Mouse (Mus musculus) heart, adult 18-20 months (tissue): ENCODE results near the gene Acot2. TPM values are rescaled to one million over a fixed set of nuclear protein-coding genes. Genes with fewer than 3 reads are reported as not detected.

Experiments used
- DNase-seq, 2 experiments: peaks; one replicate each; pipeline ENCODE4 v3.0.0; 2021 to 2022; ENCODE audit warnings: mixed read lengths in 1 of 2
- total RNA-seq, 2 experiments: library from RNA; stranded (reverse); gene quantifications; 2 replicates each; pipeline ENCODE4 v1.2.3; 2021

The Acot2 gene
- total RNA-seq, 2 experiments from 2014 or later: 120 to 125 TPM

DNA sequence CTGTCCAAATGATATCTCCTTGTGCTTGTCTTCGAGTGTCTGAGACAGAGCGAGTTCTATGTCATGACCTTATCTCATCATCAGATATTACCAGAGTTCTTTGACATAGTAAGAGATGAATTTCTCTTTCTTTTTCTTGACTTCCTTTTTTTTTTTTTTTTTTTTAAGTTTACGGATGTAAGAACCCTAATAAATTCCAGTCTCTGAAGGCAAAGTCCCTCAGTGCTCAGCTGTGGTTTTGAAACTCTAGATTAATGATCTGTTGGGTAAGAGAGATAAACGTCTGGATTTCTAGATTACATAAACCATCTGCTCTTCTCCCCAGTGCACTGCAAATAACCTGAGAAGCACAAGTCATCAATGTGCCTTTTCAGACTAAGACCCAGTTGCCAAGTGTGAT lies 46.4 kb downstream of the Acot2 start:
- DNase-seq: no peak

DNA sequence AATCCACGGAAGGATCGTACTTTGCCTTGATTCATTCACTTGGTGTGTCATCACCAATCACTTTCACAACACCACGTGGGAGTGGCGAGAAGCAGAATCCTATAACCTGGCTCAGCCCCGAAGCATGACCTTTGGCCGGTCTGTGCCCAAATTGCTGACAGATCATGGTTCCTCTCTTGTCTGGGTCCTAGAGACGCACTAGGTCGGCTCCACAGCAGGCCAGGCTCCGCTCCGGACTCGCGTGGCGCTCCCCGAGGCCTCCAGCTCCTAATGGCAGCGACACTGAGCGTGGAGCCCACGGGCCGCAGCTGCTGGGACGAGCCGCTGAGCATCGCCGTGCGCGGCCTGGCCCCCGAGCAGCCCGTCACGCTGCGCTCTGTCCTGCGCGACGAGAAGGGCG lies 50.6 kb downstream of the Acot2 start, which contains the start of gene Acot4:
TSS of gene Acot4 (plus strand) at position 139 of the 400 bp plus-strand sequence.
- peak in 1 of 2 experiments; percentile 22 for DNase-seq

- peak; percentile 13 to 36 for DNase-seq
Observed at GRCm38 (mm10) chr12:84038691-84039111, 51.0 kb downstream of the Acot2 start, which contains the start of gene Gm49366. TSS of gene Gm49366 (plus strand) at chr12:84038935.

GRCm38 (mm10) chr12:84042248-84042647 lies 54.6 kb downstream of the Acot2 start:
- no peak for DNase-seq

Other genes starting within 250 kb of the Acot2 start
- gene Papln, start 224.2 kb upstream of the Acot2 start, total RNA-seq: 1 to 10 TPM; 5.3 to 5.7 TPM
- 10 to 100 TPM; 26.9 to 27.3 TPM for gene Numb, start 65.9 kb upstream of the Acot2 start, total RNA-seq
- 1 to 10 TPM; 4.4 TPM for gene Riox1, start 37.3 kb upstream of the Acot2 start, total RNA-seq
- not detected for gene Heatr4, start 3.0 kb upstream of the Acot2 start, total RNA-seq
- 10 to 100 TPM; 39.0 to 51.3 TPM for gene Acot1, start 21.6 kb downstream of the Acot2 start, total RNA-seq
- gene Acot4, start 50.5 kb downstream of the Acot2 start, total RNA-seq: 1 to 10 TPM in 1 of 2 experiments, under 1 TPM in 1; 0.80 to 1.4 TPM
- under 1 TPM in 1 of 2 experiments, not detected in 1; 0.94 TPM for gene Gm49366, start 51.1 kb downstream of the Acot2 start, total RNA-seq
- 1 to 10 TPM in 1 of 2 experiments, under 1 TPM in 1; 0.69 to 1.0 TPM for gene Acot3, start 64.3 kb downstream of the Acot2 start, total RNA-seq
- under 1 TPM in 1 of 2 experiments, not detected in 1; 0.41 TPM for gene Acot5, start 81.5 kb downstream of the Acot2 start, total RNA-seq
- 1 to 10 TPM; 2.4 to 3.0 TPM for gene Acot6, start 112.8 kb downstream of the Acot2 start, total RNA-seq
- 1 to 10 TPM; 6.6 to 6.9 TPM for gene Dnal1, start 126.5 kb downstream of the Acot2 start, total RNA-seq
- gene Pnma1, start 160.6 kb downstream of the Acot2 start, total RNA-seq: under 1 TPM in 1 of 2 experiments, not detected in 1; 0.22 TPM
- 10 to 100 TPM; 10.5 to 13.3 TPM for gene Elmsan1, start 231.0 kb downstream of the Acot2 start, total RNA-seq